Comparison of ENCODE assay signal across 18 mouse cellular contexts in the genomic region with DNA sequence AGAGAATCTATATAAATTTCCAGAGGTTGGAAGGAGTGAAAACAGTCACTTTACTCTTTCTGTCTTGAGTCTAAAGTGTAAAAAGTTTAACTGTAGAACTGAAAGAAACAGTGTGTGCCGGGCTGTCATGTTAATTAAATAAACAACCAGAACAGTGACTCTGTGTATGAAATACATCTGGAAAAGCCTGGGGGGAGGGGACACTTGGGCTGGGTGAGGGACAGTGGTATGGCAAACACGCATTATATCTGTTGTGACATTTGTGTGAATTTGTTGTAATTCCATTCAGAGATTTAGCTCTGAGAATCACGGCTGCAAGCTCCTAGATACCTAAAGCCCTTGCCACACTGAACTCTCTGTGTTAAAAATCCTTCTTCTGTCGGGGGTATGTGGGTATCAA. TPM values are rescaled to one million over a fixed set of nuclear protein-coding genes. Genes with fewer than 3 reads are reported as not detected.
DNase-seq lines count a peak whose midpoint lies in the region; ATAC-seq lines count a peak whose summit lies in the region.
"Had no signal": no experiment of that assay in that cellular context is flagged by ENCODE, and none has a peak within 500 bp of the region (broad histone marks: within the 10 kb centered on the region; RNA-seq: fewer than 3 reads in every experiment).

No protein-coding gene starts in this region.

- H3K27me3 ChIP-seq in heart, embryonic 14.5 days (ENCODE audit: control insufficient read depth, insufficient read depth, low read length): no peaks in the 10 kb centered on the region
- H3K27me3 ChIP-seq in heart, embryonic 11.5 days (ENCODE audit: control insufficient read depth, insufficient read depth, low read length): no peaks in the 10 kb centered on the region
- no peaks in the 10 kb centered on the region for H3K27me3 ChIP-seq in limb, embryonic 11.5 days (ENCODE audit: control insufficient read depth, insufficient read depth, low read length)
- H3K27me3 ChIP-seq in limb, embryonic 10.5 days (ENCODE audit: low read depth, poor library complexity, severe bottlenecking): peaks cover 21% of the 10 kb centered on the region
- no peaks in the 10 kb centered on the region for H3K27me3 ChIP-seq in intestine, embryonic 15.5 days (replicated peaks)

- H3K9me3 ChIP-seq in heart, embryonic 14.5 days (ENCODE audit: control insufficient read depth, low read length): no peaks in the 10 kb centered on the region
- no peaks in the 10 kb centered on the region for H3K9me3 ChIP-seq in heart, embryonic 11.5 days (replicated peaks; ENCODE audit: control insufficient read depth, low read length)
- H3K9me3 ChIP-seq in limb, embryonic 11.5 days (ENCODE audit: control insufficient read depth, low read length): no peaks in the 10 kb centered on the region
- H3K9me3 ChIP-seq in limb, embryonic 10.5 days (replicated peaks): no peaks in the 10 kb centered on the region
- H3K9me3 ChIP-seq in intestine, embryonic 15.5 days: no peaks in the 10 kb centered on the region
- H3K9me3 ChIP-seq: forebrain, embryonic 13.5 days; midbrain, embryonic 12.5 days had no signal

- no peaks in the 10 kb centered on the region for H3K36me3 ChIP-seq in heart, embryonic 14.5 days (ENCODE audit: control insufficient read depth, insufficient read depth, low read length)
- H3K36me3 ChIP-seq in heart, embryonic 11.5 days (ENCODE audit: control insufficient read depth, insufficient read depth, low read length): no peaks in the 10 kb centered on the region
- H3K36me3 ChIP-seq in limb, embryonic 11.5 days (ENCODE audit: control insufficient read depth, insufficient read depth, low read length): no peaks in the 10 kb centered on the region
- no peaks in the 10 kb centered on the region for H3K36me3 ChIP-seq in limb, embryonic 10.5 days
- H3K36me3 ChIP-seq in intestine, embryonic 15.5 days: no peaks in the 10 kb centered on the region
- H3K36me3 ChIP-seq: G1E; midbrain, embryonic 12.5 days had no signal

- intact Hi-C loops in left cerebral cortex, postnatal 10 days (cut with DNase I): no loop called here

- H3K4me2 ChIP-seq in heart, embryonic 14.5 days (ENCODE audit: low read length): peak overlapping the region; percentile 31; the same call in 1 of the 2 replicates
- no peak overlapping the region for H3K4me2 ChIP-seq in heart, embryonic 11.5 days
- H3K4me2 ChIP-seq in limb, embryonic 11.5 days (ENCODE audit: low read depth, severe bottlenecking): no peak overlapping the region
- H3K4me2 ChIP-seq in intestine, embryonic 15.5 days (replicated peaks): peak overlapping the region; percentile 21; the same call in 1 of the 2 replicates
- H3K4me2 ChIP-seq: forebrain, embryonic 13.5 days; midbrain, embryonic 12.5 days had no signal

- DNase-seq in limb, embryonic 11.5 days (ENCODE audit: low spot score): peak; percentile 36
- no peak for DNase-seq in limb, embryonic 10.5 days (ENCODE audit: low spot score)
- peak; percentile 34 for DNase-seq in Muller cell, postnatal 12 days (ENCODE audit: inconsistent ontology term)
- no peak for DNase-seq in adrenal gland, postnatal 4 days (ENCODE audit: low spot score in 2 of 2)
- no peak for DNase-seq in left cerebral cortex, postnatal 10 days (ENCODE audit: extremely low spot score in 1 of 2, low spot score in 2 of 2)
- DNase-seq: adrenal gland, postnatal 25 days; cerebellum, postnatal 14 days; heart, postnatal 4 days; right cerebral cortex, postnatal 25 days; thymus, postnatal 14 days had no signal

- no peak overlapping the region for H3K27ac ChIP-seq in heart, embryonic 14.5 days (replicated peaks in 1 of 2; ENCODE audit: control insufficient read depth in 1 of 2, insufficient read depth in 1 of 2, low read depth in 2 of 2, low read length in 2 of 2)
- H3K27ac ChIP-seq in heart, embryonic 11.5 days (ENCODE audit: low read depth, low read length): no peak overlapping the region
- H3K27ac ChIP-seq in limb, embryonic 11.5 days (replicated peaks; ENCODE audit: low read depth, low read length): no peak overlapping the region
- no peak overlapping the region; the same call in 1 of the 2 replicates for H3K27ac ChIP-seq in limb, embryonic 10.5 days
- no peak overlapping the region for H3K27ac ChIP-seq in intestine, embryonic 15.5 days
- H3K27ac ChIP-seq: forebrain, embryonic 13.5 days; midbrain, embryonic 12.5 days had no signal

- WGBS in heart, embryonic 14.5 days: 67% methylated on average over 4 of the region's 4 CpGs
- WGBS in heart, embryonic 11.5 days (ENCODE audit: insufficient replicate concordance): 56% methylated on average over 4 of the region's 4 CpGs
- 56% methylated on average over 4 of the region's 4 CpGs for WGBS in limb, embryonic 11.5 days
- 73% methylated on average over 4 of the region's 4 CpGs for WGBS in limb, embryonic 10.5 days
- 42% methylated on average over 4 of the region's 4 CpGs for WGBS in intestine, embryonic 15.5 days

- H3K4me1 ChIP-seq in heart, embryonic 14.5 days (ENCODE audit: control insufficient read depth in 2 of 2, insufficient read depth in 2 of 2, low read length in 2 of 2): peaks cover 6 to 39% of the 10 kb centered on the region in 2 experiments
- H3K4me1 ChIP-seq in heart, embryonic 11.5 days (ENCODE audit: control insufficient read depth, insufficient read depth, low read length): peaks cover 15% of the 10 kb centered on the region
- peaks cover 22% of the 10 kb centered on the region for H3K4me1 ChIP-seq in limb, embryonic 11.5 days (ENCODE audit: control insufficient read depth, insufficient read depth, low read length)
- H3K4me1 ChIP-seq in limb, embryonic 10.5 days: peaks cover 62% of the 10 kb centered on the region
- peaks cover 20% of the 10 kb centered on the region for H3K4me1 ChIP-seq in intestine, embryonic 15.5 days (replicated peaks)

- H3K4me3 ChIP-seq in heart, embryonic 14.5 days (ENCODE audit: control insufficient read depth in 1 of 2, insufficient read depth in 1 of 2, low read depth in 1 of 2, low read length in 2 of 2): no peak overlapping the region
- no peak overlapping the region for H3K4me3 ChIP-seq in heart, embryonic 11.5 days (ENCODE audit: low read depth, low read length)
- H3K4me3 ChIP-seq in limb, embryonic 11.5 days (ENCODE audit: low read depth, low read length): no peak overlapping the region
- no peak overlapping the region for H3K4me3 ChIP-seq in limb, embryonic 10.5 days
- no peak overlapping the region for H3K4me3 ChIP-seq in intestine, embryonic 15.5 days (replicated peaks)
- H3K4me3 ChIP-seq: forebrain, embryonic 13.5 days; midbrain, embryonic 12.5 days; myocyte had no signal

- no peak overlapping the region for H3K9ac ChIP-seq in heart, embryonic 14.5 days (ENCODE audit: low read length)
- no peak overlapping the region for H3K9ac ChIP-seq in heart, embryonic 11.5 days (ENCODE audit: low read depth, low read length)
- H3K9ac ChIP-seq in limb, embryonic 11.5 days (ENCODE audit: low read length): no peak overlapping the region
- no peak overlapping the region for H3K9ac ChIP-seq in intestine, embryonic 15.5 days
- H3K9ac ChIP-seq: forebrain, embryonic 13.5 days; midbrain, embryonic 12.5 days had no signal

- no peak for ATAC-seq in heart, embryonic 14.5 days (ENCODE audit: insufficient number of reproducible peaks, insufficient read depth, low FRiP score, low read depth)
- ATAC-seq in heart, embryonic 11.5 days (replicated peaks; ENCODE audit: insufficient number of reproducible peaks, low FRiP score, low TSS enrichment): no peak
- no peak for ATAC-seq in limb, embryonic 11.5 days (ENCODE audit: insufficient number of reproducible peaks, low FRiP score, low TSS enrichment, low read depth)
- no peak for ATAC-seq in intestine, embryonic 15.5 days
- ATAC-seq: forebrain, embryonic 13.5 days; inflammation-experienced regulatory T-cells, adult 6 months had no signal

RNA-seq across cellular contexts. Expression of a gene that starts 5.9 kb away (rescaled TPM):
- 14.7 and 14.8 TPM in 2 replicates for polyA plus RNA-seq in heart, embryonic 14.5 days (2014; fragmentation: Nextera tagmentation; extraction: Ambion mirVana)
- polyA plus RNA-seq in heart, embryonic 11.5 days (2014; fragmentation: Nextera tagmentation; extraction: Ambion mirVana): 9.9 and 10.7 TPM in 2 replicates
- polyA plus RNA-seq in limb, embryonic 11.5 days (2014; fragmentation: Nextera tagmentation; extraction: Ambion mirVana): 3.3 and 3.5 TPM in 2 replicates
- 2.8 and 3.0 TPM in 2 replicates for polyA plus RNA-seq in limb, embryonic 10.5 days (2016; fragmentation: Nextera tagmentation; extraction: Ambion mirVana)
- polyA plus RNA-seq in intestine, embryonic 15.5 days (2015; fragmentation: Nextera tagmentation; extraction: Ambion mirVana): 19.5 and 20.8 TPM in 2 replicates
- total RNA-seq in adrenal gland, postnatal 4 days (2021): 10 to 100 TPM; 23.3 to 31.2 TPM
- total RNA-seq in left cerebral cortex, postnatal 10 days (2021): 1 to 10 TPM; 2.2 to 3.1 TPM
- polyA plus RNA-seq: G1E; inflammation-experienced regulatory T-cells, adult 6 months; myocyte had no signal

Comparison
In these comparisons a context has a peak if more than half of its experiments do, and no peak if none do; other contexts are left out.
1. H3K4me2 ChIP-seq: peak in heart, embryonic 14.5 days (single experiment) and intestine, embryonic 15.5 days (single experiment); none in heart, embryonic 11.5 days (single experiment) and limb, embryonic 11.5 days (single experiment).
2. DNase-seq: peak in limb, embryonic 11.5 days (single experiment) and Muller cell, postnatal 12 days (single experiment); none in limb, embryonic 10.5 days (single experiment), adrenal gland, postnatal 4 days (0 of 2) and left cerebral cortex, postnatal 10 days (0 of 2).